Mouse (Mus musculus) heart, postnatal 0 days (tissue): ENCODE measurements around the gene Vps50.

Experiments
- CTCF ChIP-seq: IDR thresholded peaks from 2 replicates; pipeline ENCODE4 v1.5.1; 2016; ENCODE audit warnings: antibody characterized with exemption, control low read depth, low read depth
- EP300 ChIP-seq: IDR thresholded peaks from 2 replicates; pipeline ENCODE4 v1.6.1; 2016; ENCODE audit warnings: antibody characterized with exemption, low read depth

- TF ChIP-seq CTCF = no peak
- TF ChIP-seq EP300 = no peak
Measured at GRCm38 (mm10) chr6:3498162-3498848, at the start of gene Vps50, which contains the start of gene Hepacam2.
